Mouse (Mus musculus) frontal cortex, postnatal 10 days (tissue): ENCODE data around the gene Mbtd1.
"Not testable (repeated sequence)": the region's sequence is repeated elsewhere in the genome, so short reads cannot be mapped to it uniquely, and the experiment has no call there.

Experiments
- DNase-seq, 2 experiments: peaks; one replicate each; pipeline ENCODE4 v3.0.0; 2022; ENCODE audit warnings: low spot score in 2 of 2, mixed read lengths in 1 of 2

Mbtd1 gene

DNA sequence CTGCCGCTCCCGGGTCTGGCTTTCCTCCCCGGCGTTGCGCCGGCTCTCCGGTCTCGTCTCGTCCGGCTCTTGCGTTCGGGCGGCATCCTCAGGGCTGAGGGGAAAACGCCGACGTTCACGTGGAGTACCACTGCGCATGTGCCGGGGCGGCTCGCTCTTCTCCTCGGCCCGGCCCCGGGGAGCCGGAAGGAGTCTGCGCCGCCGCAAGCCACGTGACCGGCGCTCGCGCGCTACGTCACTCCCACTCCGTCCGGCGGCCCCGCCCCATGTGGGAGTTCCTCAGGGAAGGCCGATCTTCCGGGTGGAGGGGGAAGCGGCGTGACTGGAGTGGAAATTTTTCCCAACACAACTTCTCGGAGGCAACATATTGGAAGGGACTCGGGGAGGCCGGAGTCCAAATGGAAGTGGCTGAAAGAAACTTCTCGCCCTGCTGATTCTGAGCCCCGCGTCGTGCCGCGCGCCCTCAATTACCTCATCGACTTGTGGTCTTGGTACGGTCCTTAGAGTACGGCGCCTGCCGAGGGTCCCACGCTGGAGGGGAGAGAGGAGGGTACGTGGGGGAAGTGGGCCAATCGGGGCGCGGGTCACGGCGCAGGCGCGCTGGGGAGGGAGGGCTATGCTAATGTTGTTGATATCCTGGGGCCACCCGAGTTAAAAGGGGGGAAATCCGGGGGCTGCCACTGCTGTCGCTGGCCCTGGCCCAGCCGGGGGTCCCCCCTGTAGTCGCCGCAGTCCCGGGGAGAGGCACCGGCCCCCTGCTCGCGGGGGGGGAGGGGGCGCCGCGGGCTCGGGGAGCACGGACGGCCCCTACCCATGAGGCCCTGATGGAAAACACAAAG is at the start of gene Mbtd1, which contains the start of gene Utp18:
Gene Mbtd1, plus strand, starts transcription at position 281 of the 839 bp plus-strand sequence.
Gene Utp18, minus strand, starts transcription at position 195 of the 839 bp plus-strand sequence.
- DNase-seq = peak; percentile 98 to 100

DNA sequence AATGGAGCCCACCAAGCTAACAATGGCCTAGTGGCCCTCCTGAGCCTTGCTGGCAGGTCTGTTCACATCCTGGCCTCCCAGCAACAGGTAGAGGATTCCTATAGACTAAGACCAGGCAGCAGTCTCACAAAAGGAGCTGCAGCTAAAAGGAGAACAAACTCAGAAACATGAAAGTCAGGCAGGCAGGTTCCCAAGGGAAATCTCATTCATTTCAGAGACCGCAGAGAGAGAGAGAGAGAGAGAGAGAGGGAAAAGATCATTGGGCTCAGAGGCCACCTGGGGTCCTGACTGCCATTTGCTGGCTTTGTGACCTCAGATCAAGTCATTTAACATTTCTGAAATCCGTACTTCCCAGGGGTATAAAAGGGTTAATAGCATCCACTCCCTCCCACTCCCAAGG is 38.3 kb upstream of the Mbtd1 start:
- no peak for DNase-seq

DNA sequence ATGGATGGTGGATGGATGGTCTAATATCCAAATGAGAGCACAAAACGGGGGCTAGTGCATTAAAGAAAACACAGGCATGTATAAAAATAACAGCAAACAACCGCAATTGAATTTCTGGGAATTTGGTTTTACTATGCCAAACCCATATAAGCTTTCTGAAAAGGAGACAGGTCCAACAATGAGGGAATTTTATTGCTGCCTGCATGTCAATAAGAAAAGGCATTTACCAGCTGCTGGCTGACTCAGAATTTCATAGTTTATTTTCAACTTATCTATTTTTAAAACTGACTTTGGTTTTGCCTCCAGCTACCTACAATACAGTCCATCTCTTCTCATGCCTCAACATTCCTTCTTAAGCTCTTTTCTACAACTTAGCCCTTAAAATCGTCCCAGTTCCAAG is 33.1 kb upstream of the Mbtd1 start:
- no peak for DNase-seq

DNA sequence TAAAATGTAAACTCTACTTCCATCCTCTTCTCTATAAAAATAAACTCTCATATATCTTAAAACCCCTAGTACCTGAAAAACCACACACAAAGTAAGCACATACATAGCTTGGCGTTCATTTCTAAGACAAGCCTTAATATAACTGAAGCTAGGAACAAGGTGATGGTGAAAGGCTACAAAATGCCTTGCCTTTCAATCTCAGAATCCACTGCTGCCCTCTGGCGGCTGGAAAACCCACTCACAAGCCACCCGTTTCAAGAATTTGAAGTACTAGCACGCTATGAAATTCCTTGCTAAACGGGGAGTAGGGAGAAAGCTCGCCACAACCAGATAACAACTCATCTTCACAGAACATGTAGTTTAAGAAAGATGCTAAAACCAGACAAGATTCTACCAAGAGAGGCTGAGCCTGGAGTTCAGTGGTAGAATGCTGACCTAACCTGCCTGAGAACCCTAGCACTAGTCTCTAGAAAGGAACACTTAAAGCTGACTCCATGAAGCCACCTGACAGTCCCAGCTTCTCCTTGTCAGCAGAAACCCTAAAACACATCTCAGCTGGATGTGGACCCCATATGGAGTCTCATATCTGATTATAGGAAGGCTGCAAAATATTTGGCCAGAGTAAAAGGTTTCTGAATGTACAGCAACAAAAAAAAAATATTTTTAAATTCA is 29.2 kb upstream of the Mbtd1 start:
- DNase-seq = peak; percentile 60 to 83

DNA sequence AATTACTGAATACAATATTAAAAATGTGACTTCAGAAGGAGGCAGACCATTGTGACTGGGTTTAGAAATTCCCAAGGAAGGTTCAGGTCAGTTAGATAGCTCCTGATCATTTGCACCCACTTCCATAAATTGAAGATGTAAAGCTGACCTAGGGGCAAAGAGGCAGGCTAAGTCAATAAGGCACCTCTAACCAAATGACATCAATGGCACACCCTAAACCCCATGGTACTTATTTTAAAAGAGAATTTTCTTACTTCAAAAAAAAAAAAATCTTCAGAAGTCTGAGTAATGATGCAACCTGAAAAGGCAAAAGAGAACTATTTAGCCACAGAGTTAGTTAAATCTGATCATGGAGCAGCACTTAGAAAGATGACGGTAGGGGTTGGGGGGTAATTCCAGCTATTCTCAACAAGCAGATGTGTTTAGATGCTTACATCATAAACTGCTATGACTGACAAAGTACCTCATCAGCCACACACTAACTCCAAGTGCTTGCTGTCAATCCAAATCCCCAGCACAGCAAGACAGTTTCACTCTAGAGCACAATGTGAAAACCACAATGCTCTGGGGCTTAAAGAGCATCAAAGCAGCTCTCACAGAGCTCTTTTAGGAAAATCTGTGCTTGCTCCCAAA is 25.0 kb upstream of the Mbtd1 start:
- no peak for DNase-seq

DNA sequence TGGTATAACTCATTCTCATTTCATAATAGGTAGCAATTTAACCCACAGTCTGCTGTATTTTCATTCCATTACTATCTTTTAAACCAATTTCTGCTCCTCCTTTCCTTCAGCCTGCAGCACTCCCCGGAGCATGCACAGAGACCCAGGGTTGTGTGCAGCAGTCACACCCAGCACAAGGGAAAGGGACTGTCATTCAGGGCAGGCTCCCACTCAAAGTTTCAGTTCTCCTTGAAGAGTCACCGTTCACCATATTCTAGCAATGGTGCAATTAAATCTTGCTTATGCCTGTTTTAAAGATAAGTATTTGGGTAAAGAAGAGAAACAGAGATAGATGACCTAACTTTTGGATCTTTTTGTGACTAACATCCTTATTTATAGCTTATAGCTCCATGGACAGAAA is 24.5 kb upstream of the Mbtd1 start:
- DNase-seq = no peak

DNA sequence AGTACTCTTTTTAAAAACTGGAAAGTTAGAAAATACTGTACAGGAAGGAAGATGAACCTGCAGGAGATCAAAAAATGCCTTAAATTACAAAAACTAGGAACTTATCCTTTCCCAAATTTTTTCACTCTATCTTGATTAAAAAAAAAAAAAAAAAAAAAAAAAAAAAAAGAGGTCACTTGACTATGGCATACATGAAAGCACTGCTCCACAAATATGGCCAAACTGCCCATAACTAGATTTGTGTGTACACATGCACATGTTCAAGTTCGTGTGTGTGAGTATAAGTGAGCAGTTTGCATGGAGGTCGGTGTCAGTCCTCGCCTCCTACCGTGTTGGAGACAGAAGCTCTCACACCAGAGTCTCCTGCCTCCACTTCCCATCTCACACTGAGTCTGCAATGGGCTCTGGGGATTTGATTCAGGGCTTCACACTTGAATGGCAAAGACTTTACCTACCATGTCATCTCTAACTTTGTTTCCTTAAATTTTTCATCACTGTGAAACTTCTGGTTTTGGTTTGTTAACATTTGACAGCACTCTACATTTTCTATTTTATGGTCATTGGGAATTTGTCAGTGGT is 23.5 kb upstream of the Mbtd1 start:
- DNase-seq = no peak

DNA sequence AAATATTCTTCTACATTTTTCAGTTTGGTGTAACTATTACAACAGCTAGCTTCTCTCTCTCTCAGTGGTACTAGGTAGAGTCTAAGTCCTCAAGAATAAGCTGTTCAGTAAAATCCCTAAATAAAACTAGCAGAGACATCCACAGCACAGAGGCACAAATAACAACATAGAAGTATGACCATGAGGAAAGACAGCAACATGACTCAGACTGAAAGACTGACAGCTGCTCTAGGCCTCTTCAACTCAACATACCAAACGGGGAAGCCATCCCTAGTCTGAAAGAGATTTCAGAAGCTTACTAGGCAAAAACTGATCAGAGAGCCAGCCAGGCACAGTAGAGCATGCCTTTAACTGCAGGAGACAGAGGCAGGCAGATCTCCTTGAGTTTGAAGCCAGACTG is 23.0 kb upstream of the Mbtd1 start:
- no peak for DNase-seq

DNA sequence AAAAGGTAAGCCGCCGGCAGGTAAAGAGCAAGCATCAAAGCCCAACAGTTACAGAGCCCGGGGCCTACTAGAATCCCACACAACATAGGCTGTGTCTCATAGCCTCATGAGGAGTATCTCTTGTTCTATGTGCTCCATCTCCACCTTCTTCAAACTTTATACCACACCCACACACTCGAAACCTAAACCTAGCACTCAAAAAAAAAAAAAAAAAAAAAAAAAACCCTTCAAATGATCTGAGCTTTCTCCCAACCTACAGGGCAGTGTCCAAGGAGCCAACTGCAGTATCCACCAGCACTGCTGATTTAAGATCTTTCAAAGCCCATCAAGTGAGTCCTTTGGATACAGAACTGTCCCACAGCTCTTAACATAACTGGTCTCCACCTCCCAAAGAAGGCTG is 1.6 kb upstream of the Mbtd1 start:
- no peak for DNase-seq

DNA sequence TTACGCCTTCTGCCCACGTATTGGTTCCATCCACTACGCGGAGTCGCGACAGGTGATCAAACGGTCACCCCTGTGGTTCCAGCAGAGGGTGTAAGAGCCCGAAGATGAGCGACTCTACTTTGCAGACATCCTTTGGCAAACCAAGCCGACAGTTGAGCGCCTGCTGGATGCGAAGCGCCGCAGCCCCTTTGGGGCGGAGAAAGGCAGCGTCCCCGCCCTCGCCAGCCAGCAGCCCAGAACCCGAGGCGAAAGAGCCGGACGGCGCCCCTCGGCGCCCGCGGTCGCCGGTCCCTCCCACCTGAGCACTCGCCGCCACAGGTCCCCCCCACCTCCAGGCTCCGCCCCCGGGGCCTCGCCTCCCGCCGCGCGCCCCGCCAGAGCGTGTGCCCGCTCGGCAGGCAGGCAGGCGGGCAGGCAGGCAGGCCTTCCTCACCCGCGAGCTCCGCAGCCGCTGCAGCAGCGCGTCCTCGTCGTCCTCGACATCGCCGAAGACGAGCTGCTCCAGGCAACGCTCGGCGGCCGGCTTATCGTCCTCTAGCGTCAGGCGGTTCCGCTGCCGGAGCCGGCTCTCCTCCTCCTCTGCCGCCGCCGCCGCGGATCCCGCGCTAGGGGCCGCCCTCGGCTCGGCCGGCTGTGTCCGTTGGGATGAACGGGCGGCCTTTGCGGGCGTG is 616 bp upstream of the Mbtd1 start:
- DNase-seq = peak; percentile 23 to 50

DNA sequence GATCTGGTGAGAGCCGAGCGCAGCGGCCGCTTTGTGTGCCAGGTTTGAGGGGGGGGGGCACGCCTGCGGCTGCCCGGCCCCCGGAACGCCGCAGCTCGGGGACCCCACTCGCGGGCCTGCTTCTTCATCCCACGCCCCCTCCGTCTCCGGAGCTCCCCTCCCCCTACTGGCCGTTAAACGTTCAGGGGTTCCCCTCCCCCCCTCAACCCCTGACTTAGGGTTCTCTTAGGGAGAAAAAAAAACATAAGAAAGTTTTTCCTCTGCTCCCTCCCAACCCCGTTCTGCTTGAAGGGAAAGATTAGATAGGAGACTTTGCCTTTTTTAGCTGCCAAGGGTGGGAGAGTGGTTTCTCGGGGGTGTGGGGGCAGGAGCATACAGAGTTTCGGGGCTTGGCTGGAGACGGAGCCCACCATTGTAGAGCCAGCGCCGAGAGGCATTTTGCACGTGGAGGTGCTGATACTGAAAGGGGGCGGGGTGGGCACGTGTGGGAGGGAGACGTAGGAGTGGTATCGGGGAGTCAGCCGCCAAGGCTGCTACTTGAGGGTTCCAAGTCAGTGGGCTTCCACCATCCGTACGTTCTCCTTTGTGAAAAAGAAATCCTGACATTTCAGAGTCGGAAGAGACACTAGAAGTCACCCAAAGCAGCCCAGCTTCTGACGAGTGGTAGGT is 893 bp downstream of the Mbtd1 start:
- DNase-seq = peak; percentile 19 to 26

DNA sequence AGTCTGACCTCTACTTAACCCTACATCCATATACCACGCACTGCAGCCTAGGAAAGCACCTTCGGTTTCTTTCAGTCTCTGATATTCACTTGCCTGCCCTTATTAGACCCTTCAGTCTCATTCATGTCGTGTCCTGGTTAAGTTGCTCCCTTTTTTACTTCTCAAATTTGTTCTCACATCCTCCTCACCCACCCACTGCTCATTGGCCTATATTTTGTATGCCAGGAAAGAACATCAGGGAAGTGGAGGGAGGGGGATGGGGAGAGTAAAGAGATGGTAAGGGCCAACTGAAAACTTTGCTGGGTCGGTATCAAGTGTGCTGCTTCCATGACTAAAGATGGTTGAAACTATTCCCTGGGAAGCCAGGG is 1.4 kb downstream of the Mbtd1 start:
- DNase-seq = peak; percentile 7 to 19

DNA sequence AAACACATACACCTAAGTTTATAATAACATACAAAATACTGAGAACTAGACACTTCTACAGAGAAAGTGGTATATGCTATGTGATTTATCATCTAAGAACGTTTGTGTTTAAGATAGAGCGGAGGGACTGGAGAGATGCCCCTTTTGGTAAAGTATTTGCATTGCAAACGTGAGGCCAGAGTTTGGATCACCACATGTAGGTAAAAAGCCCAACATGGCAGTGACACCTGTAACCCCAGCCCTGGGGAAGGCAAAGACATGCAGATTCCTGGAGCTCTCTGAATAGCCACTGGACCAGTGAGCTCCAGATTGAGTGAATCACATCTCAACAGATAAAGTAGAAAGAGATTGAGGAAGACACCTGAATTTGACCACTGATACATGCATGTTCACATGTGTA is 12.1 kb downstream of the Mbtd1 start:
- DNase-seq = no peak

DNA sequence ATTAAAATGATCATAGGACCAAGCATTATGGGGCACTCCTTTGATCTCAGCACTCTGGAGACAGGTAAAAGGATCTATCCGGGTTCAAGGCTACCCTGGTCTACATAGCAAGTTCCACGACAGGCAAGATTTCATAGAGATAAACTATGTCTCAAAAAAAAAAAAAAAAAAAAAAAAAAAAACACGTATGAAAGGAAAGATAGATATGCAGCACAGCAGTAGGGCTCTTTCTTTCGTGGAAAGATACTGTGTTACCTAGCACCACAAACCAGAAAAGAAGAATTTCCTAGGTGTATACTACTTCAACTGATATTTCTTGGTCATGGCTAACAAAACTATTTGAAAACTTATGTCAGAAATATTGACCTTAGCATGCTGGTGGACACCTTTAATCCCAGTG is 21.2 kb downstream of the Mbtd1 start:
- no peak for DNase-seq

DNA sequence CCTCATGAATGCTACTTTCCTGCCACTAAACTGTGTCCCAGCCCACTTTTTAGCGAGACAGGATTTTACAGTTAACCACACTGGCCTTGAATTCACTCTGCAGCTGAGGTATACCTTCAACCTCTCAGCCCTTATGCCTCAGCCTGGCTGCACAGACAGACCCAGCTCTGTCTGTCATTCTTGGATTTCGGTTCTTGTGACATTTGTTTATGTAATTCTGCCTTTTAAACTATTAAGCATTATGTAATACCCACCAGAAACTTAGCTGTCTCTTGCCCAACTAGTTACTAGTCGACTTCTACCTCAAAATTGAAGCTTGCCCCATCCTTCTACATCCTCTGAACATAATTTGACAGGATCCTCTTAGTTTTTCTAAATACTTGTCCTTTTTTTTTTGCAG is 22.2 kb downstream of the Mbtd1 start:
- DNase-seq = no peak

DNA sequence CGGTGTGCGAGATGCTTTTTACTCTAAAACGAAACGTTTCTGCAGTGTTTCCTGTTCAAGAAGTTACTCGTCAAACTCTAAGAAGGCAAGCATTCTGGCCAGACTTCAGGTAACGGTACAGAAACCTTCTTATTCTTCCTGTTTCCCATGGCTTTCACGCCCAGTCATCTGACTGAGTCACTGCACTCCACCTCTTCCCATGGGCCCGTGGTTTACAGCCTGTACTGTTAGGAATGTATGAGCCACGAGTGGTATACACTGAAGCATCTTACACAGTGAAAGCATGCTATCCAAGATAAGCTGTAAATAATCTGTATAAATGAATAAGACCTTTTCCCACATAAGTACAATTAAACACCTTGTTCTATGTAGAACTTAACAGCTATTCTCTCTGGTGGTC is 23.2 kb downstream of the Mbtd1 start:
- no peak for DNase-seq

DNA sequence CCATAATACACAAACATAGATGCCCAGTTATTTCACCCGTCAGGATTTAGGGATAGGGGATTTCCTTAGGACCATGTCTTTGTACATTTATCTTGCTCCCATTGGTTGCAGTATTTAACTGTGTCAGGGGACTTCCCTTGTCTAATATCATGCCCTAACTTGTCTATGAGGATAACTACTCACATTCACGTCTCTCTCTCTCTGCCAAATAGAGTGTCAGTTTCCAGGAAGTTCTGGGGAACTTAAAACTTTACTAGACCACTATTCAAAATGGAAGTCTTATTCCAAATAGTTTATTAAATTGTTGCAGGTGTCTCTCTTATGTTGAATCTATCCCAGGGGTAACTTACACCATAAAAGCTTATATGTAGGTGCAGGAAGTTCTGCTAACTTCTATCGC is 26.0 kb downstream of the Mbtd1 start:
- DNase-seq = no peak

DNA sequence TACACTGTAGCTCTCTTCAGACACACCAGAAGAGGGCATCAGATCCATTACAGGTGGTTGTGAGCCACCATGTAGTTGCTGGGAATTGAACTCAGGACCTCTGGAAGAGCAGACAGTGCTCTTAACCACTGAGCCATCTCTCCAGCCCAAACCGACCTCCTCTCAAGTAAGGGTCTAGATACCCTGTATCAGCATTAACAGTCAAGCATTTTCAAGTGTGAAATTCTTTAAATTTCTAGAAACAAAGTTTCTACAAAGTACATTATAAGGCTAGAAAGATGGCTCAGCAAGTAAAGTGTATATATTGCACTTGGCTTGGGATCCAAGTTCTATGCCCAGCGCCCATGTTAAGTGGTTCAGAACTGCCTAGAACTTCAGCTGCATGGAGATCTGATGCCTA is 29.4 kb downstream of the Mbtd1 start:
- DNase-seq = not testable (repeated sequence)

DNA sequence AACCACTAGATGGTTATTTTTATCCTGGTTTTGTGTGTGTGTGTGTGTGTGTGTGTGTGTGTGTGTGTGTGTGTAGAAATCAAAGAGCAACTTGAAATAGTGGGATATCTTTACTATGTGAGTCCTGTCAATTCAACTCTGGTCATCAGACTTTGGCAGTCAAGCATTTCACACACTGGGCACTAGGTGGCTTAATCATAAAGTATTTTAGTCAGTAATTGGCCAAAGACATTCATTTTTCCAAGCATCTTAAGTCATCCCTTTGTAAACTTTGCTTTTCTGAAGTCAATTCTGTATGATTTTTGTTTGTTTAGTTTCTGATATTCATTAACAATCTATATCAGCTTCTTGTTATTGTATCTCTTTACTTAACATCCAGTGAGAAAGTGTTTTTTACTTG is 43.5 kb downstream of the Mbtd1 start:
- DNase-seq = no peak

DNA sequence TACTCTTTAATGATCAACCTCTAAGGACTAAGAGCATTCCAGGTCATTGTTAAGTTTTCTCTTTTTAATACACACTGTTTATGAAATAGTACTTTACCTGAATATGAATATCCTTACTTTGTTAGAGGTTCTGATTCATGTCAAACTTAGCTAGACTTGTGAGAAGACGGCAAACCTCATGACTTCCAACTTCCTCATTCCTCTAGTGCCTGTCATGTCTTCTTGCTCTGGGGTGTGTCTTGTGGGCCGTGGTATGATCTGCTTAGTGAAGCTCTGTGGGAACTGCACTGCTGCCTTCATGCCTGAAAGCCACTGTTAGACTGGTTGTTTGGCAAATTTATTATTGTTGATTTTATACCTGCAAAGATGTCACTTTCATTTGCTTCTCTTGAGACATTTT is 55.3 kb downstream of the Mbtd1 start:
- DNase-seq = no peak

DNA sequence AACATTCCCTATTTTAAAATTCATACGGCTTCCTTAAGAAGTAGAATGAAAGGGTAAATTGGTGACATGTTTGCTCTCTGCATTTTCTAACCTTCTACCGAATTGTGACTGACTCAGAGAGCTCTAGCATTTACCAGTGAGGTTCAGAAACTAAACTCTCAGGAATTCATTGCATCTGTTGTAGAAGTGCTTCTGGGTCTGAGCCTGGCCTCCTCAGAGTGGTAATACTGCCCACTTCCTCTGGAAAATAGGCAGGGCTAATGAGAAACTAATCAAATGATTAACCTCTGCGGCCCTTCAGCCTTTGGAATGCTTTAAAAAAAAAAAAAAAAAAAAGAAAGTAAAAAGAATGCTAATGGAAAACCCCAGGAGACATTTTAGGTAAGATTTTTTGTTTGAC is 59.3 kb downstream of the Mbtd1 start:
- no peak for DNase-seq
